Mouse (Mus musculus): ENCODE measurements at regions not wholly inside any gene's neighbourhood (a gene's known extent, or its start where the extent isn't known, plus 50 kb on each side); places are given as distances from the start of the nearest gene placed in this dataset.

GRCm38 (mm10) chr3:144058106-144058505 lies 146.9 kb downstream of the Lmo4 start:
- Histone ChIP-seq H3K27me3 (no peaks in the 10 kb centered on the region), H3K27ac (replicated peaks) (no peak overlapping the region), H3K4me3 (no peak overlapping the region), H3K36me3 (no peaks in the 10 kb centered on the region), H3K4me2 (replicated peaks) (no peak overlapping the region), H3K4me1 (no peaks in the 10 kb centered on the region), H3K9me3 (no peaks in the 10 kb centered on the region), H3K9ac (replicated peaks) (no peak overlapping the region)
- no peak for ATAC-seq (replicated peaks)
- 76% methylated on average over 4 of the region's 4 CpGs for WGBS

- H3K9me3 ChIP-seq = no peaks in the 10 kb centered on the region
- H3K27me3 ChIP-seq = no peaks in the 10 kb centered on the region
- 73% methylated on average over 4 of the region's 4 CpGs for WGBS
- no peak for ATAC-seq (replicated peaks)
- H3K27ac ChIP-seq (replicated peaks) = no peak overlapping the region
- H3K9ac ChIP-seq (replicated peaks) = no peak overlapping the region
- H3K4me2 ChIP-seq (replicated peaks) = no peak overlapping the region
- H3K4me1 ChIP-seq = no peaks in the 10 kb centered on the region
- no peak overlapping the region for H3K4me3 ChIP-seq
- no peaks in the 10 kb centered on the region for H3K36me3 ChIP-seq
Observed at GRCm38 (mm10) chr3:144050341-144050740, 154.7 kb downstream of the Lmo4 start.

GRCm38 (mm10) chr3:144049270-144049669 lies 155.8 kb downstream of the Lmo4 start:
- no peak overlapping the region for H3K4me2 ChIP-seq (replicated peaks)
- WGBS = 77% methylated on average over 4 of the region's 4 CpGs
- H3K9me3 ChIP-seq = no peaks in the 10 kb centered on the region
- H3K4me1 ChIP-seq = no peaks in the 10 kb centered on the region
- ATAC-seq (replicated peaks) = no peak
- no peak overlapping the region for H3K4me3 ChIP-seq
- H3K36me3 ChIP-seq = no peaks in the 10 kb centered on the region
- no peak overlapping the region for H3K27ac ChIP-seq (replicated peaks)
- H3K9ac ChIP-seq (replicated peaks) = no peak overlapping the region
- H3K27me3 ChIP-seq = no peaks in the 10 kb centered on the region

GRCm38 (mm10) chr3:144044366-144044765 lies 160.7 kb downstream of the Lmo4 start:
- 57% methylated on average over 2 of the region's 2 CpGs for WGBS
- Histone ChIP-seq H3K4me3 (no peak overlapping the region), H3K9me3 (no peaks in the 10 kb centered on the region), H3K27me3 (no peaks in the 10 kb centered on the region), H3K9ac (replicated peaks) (no peak overlapping the region), H3K36me3 (no peaks in the 10 kb centered on the region), H3K4me2 (replicated peaks) (no peak overlapping the region), H3K4me1 (no peaks in the 10 kb centered on the region), H3K27ac (replicated peaks) (no peak overlapping the region)
- ATAC-seq (replicated peaks) = no peak

- Histone ChIP-seq H3K4me3 (no peak overlapping the region), H3K4me1 (no peaks in the 10 kb centered on the region), H3K27me3 (no peaks in the 10 kb centered on the region), H3K27ac (replicated peaks) (no peak overlapping the region), H3K4me2 (replicated peaks) (no peak overlapping the region), H3K36me3 (no peaks in the 10 kb centered on the region), H3K9ac (replicated peaks) (no peak overlapping the region), H3K9me3 (no peaks in the 10 kb centered on the region)
- 84% methylated on average over 5 of the region's 5 CpGs for WGBS
- ATAC-seq (replicated peaks) = no peak
Observed at GRCm38 (mm10) chr3:144041788-144042187, 163.2 kb downstream of the Lmo4 start.

- H3K36me3 ChIP-seq = no peaks in the 10 kb centered on the region
- 87% methylated on average over 3 of the region's 3 CpGs for WGBS
- H3K9me3 ChIP-seq = no peaks in the 10 kb centered on the region
- no peak overlapping the region for H3K27ac ChIP-seq (replicated peaks)
- ATAC-seq (replicated peaks) = no peak
- no peaks in the 10 kb centered on the region for H3K4me1 ChIP-seq
- no peak overlapping the region for H3K9ac ChIP-seq (replicated peaks)
- H3K4me2 ChIP-seq (replicated peaks) = no peak overlapping the region
- no peak overlapping the region for H3K4me3 ChIP-seq
- no peaks in the 10 kb centered on the region for H3K27me3 ChIP-seq
Observed at GRCm38 (mm10) chr3:144039498-144039897, 165.5 kb downstream of the Lmo4 start.

GRCm38 (mm10) chr3:144029611-144030010 lies 175.4 kb downstream of the Lmo4 start:
- no peaks in the 10 kb centered on the region for H3K36me3 ChIP-seq
- no peak overlapping the region for H3K27ac ChIP-seq (replicated peaks)
- no peaks in the 10 kb centered on the region for H3K27me3 ChIP-seq
- H3K4me1 ChIP-seq = no peaks in the 10 kb centered on the region
- 97% methylated on average over 1 of the region's 1 CpGs for WGBS
- no peak for ATAC-seq (replicated peaks)
- H3K4me2 ChIP-seq (replicated peaks) = no peak overlapping the region
- H3K9me3 ChIP-seq = no peaks in the 10 kb centered on the region
- H3K4me3 ChIP-seq = no peak overlapping the region
- no peak overlapping the region for H3K9ac ChIP-seq (replicated peaks)

- H3K9ac ChIP-seq (replicated peaks) = no peak overlapping the region
- no peak overlapping the region for H3K4me3 ChIP-seq
- H3K9me3 ChIP-seq = no peaks in the 10 kb centered on the region
- no peaks in the 10 kb centered on the region for H3K27me3 ChIP-seq
- WGBS = 75% methylated on average over 3 of the region's 3 CpGs
- H3K36me3 ChIP-seq = no peaks in the 10 kb centered on the region
- H3K27ac ChIP-seq (replicated peaks) = no peak overlapping the region
- H3K4me2 ChIP-seq (replicated peaks) = no peak overlapping the region
- no peaks in the 10 kb centered on the region for H3K4me1 ChIP-seq
- no peak for ATAC-seq (replicated peaks)
Observed at GRCm38 (mm10) chr3:144029121-144029520, 175.9 kb downstream of the Lmo4 start.

- no peaks in the 10 kb centered on the region for H3K9me3 ChIP-seq
- no peak for ATAC-seq (replicated peaks)
- H3K36me3 ChIP-seq = no peaks in the 10 kb centered on the region
- no peak overlapping the region for H3K4me3 ChIP-seq
- H3K27me3 ChIP-seq = no peaks in the 10 kb centered on the region
- H3K9ac ChIP-seq (replicated peaks) = no peak overlapping the region
- H3K4me2 ChIP-seq (replicated peaks) = no peak overlapping the region
- 89% methylated on average over 6 of the region's 6 CpGs for WGBS
- H3K27ac ChIP-seq (replicated peaks) = no peak overlapping the region
- no peaks in the 10 kb centered on the region for H3K4me1 ChIP-seq
Observed at GRCm38 (mm10) chr3:144027134-144027980, 177.7 kb downstream of the Lmo4 start.

GRCm38 (mm10) chr3:144025451-144026125 lies 179.4 kb downstream of the Lmo4 start:
- WGBS = 84% methylated on average over 14 of the region's 14 CpGs
- H3K27ac ChIP-seq (replicated peaks) = no peak overlapping the region
- no peak for ATAC-seq (replicated peaks)

GRCm38 (mm10) chr3:144024216-144024615 lies 180.8 kb downstream of the Lmo4 start:
- Histone ChIP-seq H3K4me3 (no peak overlapping the region), H3K27ac (replicated peaks) (no peak overlapping the region), H3K27me3 (no peaks in the 10 kb centered on the region), H3K9ac (replicated peaks) (no peak overlapping the region), H3K36me3 (no peaks in the 10 kb centered on the region), H3K9me3 (no peaks in the 10 kb centered on the region), H3K4me2 (replicated peaks) (no peak overlapping the region), H3K4me1 (no peaks in the 10 kb centered on the region)
- ATAC-seq (replicated peaks) = no peak
- WGBS = 87% methylated on average over 5 of the region's 5 CpGs

More at GRCm38 (mm10) chr3:144025451-144026125, 179.4 kb downstream of the Lmo4 start:
- Histone ChIP-seq H3K9ac (replicated peaks) (no peak overlapping the region), H3K4me1 (no peaks in the 10 kb centered on the region), H3K36me3 (no peaks in the 10 kb centered on the region), H3K9me3 (no peaks in the 10 kb centered on the region), H3K27me3 (no peaks in the 10 kb centered on the region), H3K4me2 (replicated peaks) (no peak overlapping the region), H3K4me3 (no peak overlapping the region)

- no peak overlapping the region for H3K4me2 ChIP-seq (replicated peaks)
- 78% methylated on average over 3 of the region's 3 CpGs for WGBS
Observed at GRCm38 (mm10) chr3:144023058-144023457, 182.0 kb downstream of the Lmo4 start.

More at GRCm38 (mm10) chr3:144023058-144023457, 182.0 kb downstream of the Lmo4 start:
- Histone ChIP-seq H3K9ac (replicated peaks) (no peak overlapping the region), H3K27me3 (no peaks in the 10 kb centered on the region), H3K4me3 (no peak overlapping the region), H3K36me3 (no peaks in the 10 kb centered on the region), H3K4me1 (no peaks in the 10 kb centered on the region), H3K27ac (replicated peaks) (no peak overlapping the region), H3K9me3 (no peaks in the 10 kb centered on the region)
- ATAC-seq (replicated peaks) = no peak
